Mouse (Mus musculus): Measurements from ENCODE around the gene Tet1.

The Tet1 gene

GRCm38 (mm10) chr10:62891025-62891424 is 17.8 kb downstream of the Tet1 start:
- no peak for DNase-seq

GRCm38 (mm10) chr10:62886799-62887591 is 21.8 kb downstream of the Tet1 start:
- DNase-seq = peak; percentile 29

GRCm38 (mm10) chr10:62885969-62886798 is 22.6 kb downstream of the Tet1 start:
- no peak for DNase-seq

GRCm38 (mm10) chr10:62885460-62885859 is 23.3 kb downstream of the Tet1 start:
- DNase-seq = no peak

- DNase-seq = no peak
Observed at GRCm38 (mm10) chr10:62884517-62884916, 24.3 kb downstream of the Tet1 start.

- peak; percentile 25 for DNase-seq
Observed at GRCm38 (mm10) chr10:62883933-62884372, 24.8 kb downstream of the Tet1 start.

GRCm38 (mm10) chr10:62881211-62881610 is 27.6 kb downstream of the Tet1 start:
- no peak for DNase-seq

GRCm38 (mm10) chr10:62878056-62878455 is 30.7 kb downstream of the Tet1 start:
- no peak for DNase-seq

GRCm38 (mm10) chr10:62875565-62875964 is 33.2 kb downstream of the Tet1 start:
- no peak for DNase-seq

GRCm38 (mm10) chr10:62874828-62875227 is 34.0 kb downstream of the Tet1 start:
- DNase-seq = no peak

GRCm38 (mm10) chr10:62866035-62866791 is 42.6 kb downstream of the Tet1 start:
- DNase-seq = peak; percentile 36

- peak; percentile 75 for DNase-seq
Observed at GRCm38 (mm10) chr10:62865167-62866034, 43.4 kb downstream of the Tet1 start.

- DNase-seq = no peak
Observed at GRCm38 (mm10) chr10:62863563-62863962, 45.2 kb downstream of the Tet1 start.

GRCm38 (mm10) chr10:62862435-62862834 is 46.4 kb downstream of the Tet1 start:
- no peak for DNase-seq

- no peak for DNase-seq
Observed at GRCm38 (mm10) chr10:62858967-62859366, 49.8 kb downstream of the Tet1 start.

- DNase-seq = no peak
Observed at GRCm38 (mm10) chr10:62856690-62857290, 52.0 kb downstream of the Tet1 start.

GRCm38 (mm10) chr10:62854992-62855391 is 53.8 kb downstream of the Tet1 start:
- no peak for DNase-seq

- no peak for DNase-seq
Observed at GRCm38 (mm10) chr10:62854581-62854980, 54.2 kb downstream of the Tet1 start.

- no peak for DNase-seq
Observed at GRCm38 (mm10) chr10:62851578-62851977, 57.2 kb downstream of the Tet1 start.

- DNase-seq = no peak
Observed at GRCm38 (mm10) chr10:62851025-62851424, 57.8 kb downstream of the Tet1 start.

- DNase-seq = no peak
Observed at GRCm38 (mm10) chr10:62848783-62849182, 60.0 kb downstream of the Tet1 start.
